Mouse (Mus musculus): ENCODE results near the gene Taldo1. TPM values are rescaled to one million over a fixed set of nuclear protein-coding genes. Genes with fewer than 3 reads are reported as not detected.

Taldo1 gene
- total RNA-seq, 1 experiment from 2014 or later = 1,594 TPM

DNA sequence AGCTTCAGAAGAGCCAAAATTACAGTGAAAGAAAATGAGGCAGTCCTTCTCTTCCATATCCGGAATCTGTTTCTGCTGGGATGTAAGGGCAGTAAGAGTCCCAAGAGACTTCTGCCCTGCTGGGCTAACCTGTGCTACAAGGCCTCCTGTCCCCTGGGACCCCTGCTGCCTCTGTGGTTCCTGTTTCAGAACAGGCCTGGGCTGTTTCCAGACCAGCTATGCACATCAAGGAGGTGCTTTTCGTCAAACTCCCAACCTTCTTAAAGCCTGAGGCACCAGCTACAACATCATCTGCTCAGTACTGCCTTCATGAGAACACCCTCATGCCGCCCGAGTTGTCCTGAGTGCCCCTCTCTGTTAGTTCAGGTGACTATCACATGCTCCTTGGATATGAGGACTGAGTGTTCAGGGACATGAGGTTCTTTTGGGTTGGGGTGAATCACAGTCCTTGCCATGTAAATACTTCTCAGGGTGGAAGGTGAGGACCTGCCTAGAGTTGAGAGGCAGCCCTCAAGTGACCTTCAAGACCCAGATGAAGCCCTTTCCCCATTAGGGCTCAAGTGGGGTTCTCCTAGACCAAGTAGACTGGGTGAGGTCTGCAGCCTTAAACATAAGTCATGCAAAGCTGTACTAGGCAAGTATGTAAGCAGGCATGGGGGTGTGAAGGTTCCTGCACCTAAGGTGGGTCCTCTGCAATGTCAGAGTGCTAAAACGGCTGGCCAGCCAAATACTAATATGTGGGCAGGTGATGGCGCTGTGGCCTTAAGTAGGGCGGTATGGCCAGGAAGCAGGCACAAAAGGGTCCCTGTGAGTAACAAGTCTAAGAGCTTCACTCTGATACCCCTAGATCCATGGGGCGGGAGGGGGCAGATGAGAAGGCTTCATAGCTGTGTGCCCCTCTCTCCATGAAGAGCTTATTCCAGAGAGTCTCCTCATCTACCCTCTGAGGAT, 26.0 kb downstream of the Taldo1 start:
- ATAC-seq (ENCODE audit: extremely low read depth, insufficient number of reproducible peaks, low FRiP score, poor library complexity, severe bottlenecking) = no peak

DNA sequence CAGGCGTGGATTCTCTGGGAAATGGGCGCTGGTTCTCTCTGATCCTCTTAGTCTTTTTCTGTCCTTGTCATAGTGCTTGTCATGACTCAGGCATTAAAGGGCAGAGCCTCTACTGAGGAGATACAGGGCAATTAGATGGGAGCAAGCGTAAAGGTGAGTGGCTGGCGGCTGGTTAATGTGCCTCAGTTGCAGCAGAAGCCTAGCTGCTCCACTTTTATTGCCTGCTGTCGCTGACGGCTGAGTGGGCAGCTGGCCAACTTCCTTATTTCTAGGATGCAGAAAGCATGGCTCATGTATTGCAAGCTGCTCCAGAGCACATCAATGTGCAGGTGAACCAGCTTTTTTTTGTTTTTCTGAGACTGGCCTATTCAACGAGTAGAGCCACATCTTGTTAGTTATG, 27.0 kb downstream of the Taldo1 start:
- no peak for ATAC-seq (ENCODE audit: extremely low read depth, insufficient number of reproducible peaks, low FRiP score, poor library complexity, severe bottlenecking)

GRCm38 (mm10) chr7:141420030-141420702, 28.2 kb downstream of the Taldo1 start:
- ATAC-seq (ENCODE audit: extremely low read depth, insufficient number of reproducible peaks, low FRiP score, poor library complexity, severe bottlenecking) = no peak

- ATAC-seq (ENCODE audit: extremely low read depth, insufficient number of reproducible peaks, low FRiP score, poor library complexity, severe bottlenecking) = no peak
Measured at GRCm38 (mm10) chr7:141423811-141424210, 31.8 kb downstream of the Taldo1 start.

DNA sequence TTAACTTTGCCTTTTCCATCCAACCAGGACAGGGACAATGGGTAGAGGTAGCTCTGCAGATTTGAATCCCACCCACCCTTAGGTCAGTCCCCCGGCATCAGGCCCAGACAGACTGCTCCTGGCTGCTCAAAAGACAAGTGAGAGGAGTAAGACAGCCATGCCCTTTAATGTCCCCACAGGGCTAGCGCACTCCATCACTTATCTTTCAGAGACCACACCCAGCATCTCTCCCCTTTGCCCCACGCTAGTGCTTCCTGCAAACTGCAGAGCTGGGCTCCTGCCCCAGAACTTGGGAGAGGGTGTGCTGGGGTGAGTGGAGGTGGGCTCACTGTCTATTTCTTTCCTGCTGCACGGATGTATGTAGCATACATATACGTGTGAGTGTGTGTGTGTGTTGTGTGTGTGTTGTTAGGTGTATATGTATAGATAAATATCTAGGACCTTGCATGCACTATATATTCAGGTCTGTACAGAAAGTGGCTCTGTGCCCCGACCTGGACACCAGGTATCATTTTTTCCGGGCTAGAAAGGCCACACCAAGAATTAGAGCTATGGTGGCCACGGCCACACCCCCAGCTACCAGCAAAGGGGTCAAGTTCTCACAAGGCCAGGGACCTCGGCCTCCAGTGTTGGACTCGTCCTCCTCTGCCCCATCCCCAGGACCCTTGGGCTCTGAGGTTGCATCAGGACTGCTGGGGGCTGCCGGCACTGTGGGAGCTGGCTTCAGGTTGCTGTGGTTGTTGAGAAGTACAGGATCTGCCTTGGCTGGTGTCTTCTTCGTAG, 35.1 kb downstream of the Taldo1 start:
- no peak for ATAC-seq (ENCODE audit: extremely low read depth, insufficient number of reproducible peaks, low FRiP score, poor library complexity, severe bottlenecking)

DNA sequence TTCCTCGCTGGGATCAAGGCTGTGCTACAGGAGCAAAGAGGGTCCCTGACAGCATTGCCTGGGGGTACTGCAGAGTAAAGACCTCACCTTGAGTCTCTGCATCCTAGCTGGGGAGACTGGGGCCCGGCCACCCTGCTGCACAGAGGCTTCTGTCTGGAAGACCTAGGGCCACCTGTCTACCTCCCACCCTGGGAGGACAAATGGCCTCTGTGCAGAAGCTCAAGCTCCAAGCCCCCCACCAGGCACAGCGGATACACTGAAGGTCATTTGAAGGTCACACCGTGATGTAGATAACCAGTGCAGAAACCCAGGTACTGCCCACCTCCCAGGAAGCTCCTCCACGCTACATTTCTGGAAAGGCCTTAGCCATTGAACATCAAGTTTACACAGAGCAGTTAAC, 36.7 kb downstream of the Taldo1 start:
- no peak for ATAC-seq (ENCODE audit: extremely low read depth, insufficient number of reproducible peaks, low FRiP score, poor library complexity, severe bottlenecking)

GRCm38 (mm10) chr7:141429310-141429709, 37.3 kb downstream of the Taldo1 start, which contains the start of gene Cend1:
TSS of gene Cend1 (minus strand) at chr7:141429491.
- ATAC-seq (ENCODE audit: extremely low read depth, insufficient number of reproducible peaks, low FRiP score, poor library complexity, severe bottlenecking) = no peak

DNA sequence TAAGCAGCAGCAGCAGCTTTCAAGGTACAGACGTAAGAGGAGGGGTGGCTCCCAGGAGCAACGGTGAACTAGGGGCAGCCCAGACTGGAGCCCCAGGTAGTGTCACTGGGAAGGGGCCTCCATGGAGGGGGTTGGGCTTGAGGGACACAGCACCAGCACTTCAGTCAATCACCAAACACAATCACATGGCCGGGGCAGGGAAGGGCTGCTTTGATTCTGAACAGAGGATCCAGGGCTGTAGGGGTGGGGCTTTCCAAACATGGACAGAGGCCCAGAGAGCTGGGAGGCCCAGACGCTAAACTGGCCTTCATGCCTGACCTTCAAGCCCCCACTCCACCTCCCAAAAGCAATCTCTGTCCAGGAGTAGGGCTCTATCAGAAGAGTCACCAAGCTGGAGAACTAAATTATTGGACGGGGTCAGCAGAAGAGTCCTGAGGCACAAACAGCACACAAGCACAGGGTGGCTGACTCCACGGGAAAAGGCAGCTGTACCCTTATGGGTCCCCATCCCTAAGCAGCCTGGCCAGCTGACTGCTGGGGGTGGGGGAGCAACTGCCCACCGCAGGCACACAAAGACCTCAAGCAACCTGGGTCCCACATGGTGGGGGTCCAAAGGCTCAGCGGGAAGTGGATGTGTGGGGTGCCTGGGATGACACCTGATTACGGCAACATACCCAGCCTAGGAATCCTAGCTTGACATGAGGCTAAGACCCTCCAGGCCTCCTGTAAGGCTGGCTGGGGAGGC, 38.0 kb downstream of the Taldo1 start:
- no peak for ATAC-seq (ENCODE audit: extremely low read depth, insufficient number of reproducible peaks, low FRiP score, poor library complexity, severe bottlenecking)

DNA sequence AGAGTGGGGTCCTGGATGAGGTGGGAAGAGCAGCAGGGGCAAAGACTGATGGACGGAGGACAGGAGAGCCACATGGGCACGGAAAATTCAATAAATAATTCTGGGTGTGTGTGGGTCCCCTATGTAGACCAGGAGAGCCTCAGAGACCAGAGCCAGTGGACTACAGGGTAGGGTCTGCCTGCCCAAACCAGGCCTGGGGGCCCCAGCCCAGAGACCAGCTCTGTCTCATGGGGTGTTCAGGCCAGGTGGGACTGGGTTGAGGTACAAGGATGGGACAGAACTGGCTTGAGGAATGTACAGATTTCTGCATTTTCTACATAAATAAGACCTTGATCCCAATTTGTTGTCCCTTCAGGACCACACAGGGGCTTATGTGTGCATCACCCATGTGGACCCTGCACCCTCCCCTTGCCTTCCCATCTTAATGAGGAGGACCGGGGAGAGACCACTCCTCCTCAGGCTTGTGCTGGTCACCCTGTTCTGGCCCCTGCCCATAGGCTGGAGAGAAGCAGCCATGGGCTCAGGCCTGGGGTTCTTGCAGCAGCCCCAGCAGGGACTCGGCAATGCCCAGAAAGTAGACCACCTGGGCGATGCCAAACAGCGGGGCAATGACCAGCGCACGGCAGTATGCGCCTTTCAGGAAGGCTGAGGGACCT, 38.7 kb downstream of the Taldo1 start:
- ATAC-seq (ENCODE audit: extremely low read depth, insufficient number of reproducible peaks, low FRiP score, poor library complexity, severe bottlenecking) = no peak

- no peak for ATAC-seq (ENCODE audit: extremely low read depth, insufficient number of reproducible peaks, low FRiP score, poor library complexity, severe bottlenecking)
Measured at GRCm38 (mm10) chr7:141431434-141432185, 39.6 kb downstream of the Taldo1 start.

DNA sequence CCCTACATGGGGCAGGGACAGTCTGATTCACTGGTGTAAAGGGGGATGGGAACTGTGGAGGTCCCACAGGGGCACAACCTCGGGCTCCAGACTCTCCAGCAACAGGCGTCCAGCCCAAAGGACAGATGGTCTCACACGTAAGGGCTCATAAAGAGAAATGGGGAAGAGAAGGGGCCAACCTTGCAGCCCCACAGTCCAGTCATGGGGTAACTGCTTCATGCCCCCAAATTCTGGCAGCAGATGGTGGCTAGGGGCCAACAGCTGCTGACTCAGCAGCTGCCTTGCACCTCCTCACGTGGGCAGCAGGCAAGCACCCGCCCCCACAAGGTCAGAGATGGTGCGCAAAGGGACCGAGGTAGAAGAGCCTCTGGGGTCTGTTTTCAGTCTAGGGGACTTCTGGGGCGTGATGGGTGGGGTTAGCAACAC, 40.2 kb downstream of the Taldo1 start:
- ATAC-seq (ENCODE audit: extremely low read depth, insufficient number of reproducible peaks, low FRiP score, poor library complexity, severe bottlenecking) = no peak

GRCm38 (mm10) chr7:141432741-141433516, 40.9 kb downstream of the Taldo1 start:
- no peak for ATAC-seq (ENCODE audit: extremely low read depth, insufficient number of reproducible peaks, low FRiP score, poor library complexity, severe bottlenecking)

GRCm38 (mm10) chr7:141433517-141434400, 41.8 kb downstream of the Taldo1 start:
- ATAC-seq (ENCODE audit: extremely low read depth, insufficient number of reproducible peaks, low FRiP score, poor library complexity, severe bottlenecking) = no peak

DNA sequence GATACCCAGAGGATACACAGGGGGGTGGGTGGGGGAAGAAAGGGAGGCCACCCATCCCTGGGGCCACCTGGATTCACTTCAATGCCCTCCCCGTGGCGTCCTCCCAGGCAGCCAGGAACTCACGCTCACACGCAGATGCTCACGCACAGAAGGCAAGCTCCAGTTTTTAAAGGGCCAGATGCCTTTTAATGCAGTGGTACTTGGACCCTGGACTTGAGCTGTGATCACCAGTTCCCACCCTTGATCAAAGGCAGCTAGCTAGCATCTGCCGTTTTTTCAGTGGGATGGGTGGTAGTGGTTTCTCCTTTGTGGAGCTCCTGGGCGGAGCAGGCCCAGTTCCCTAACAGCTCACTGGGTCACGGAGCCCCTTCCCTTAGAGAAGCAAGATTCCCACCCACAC, 42.5 kb downstream of the Taldo1 start:
- ATAC-seq (ENCODE audit: extremely low read depth, insufficient number of reproducible peaks, low FRiP score, poor library complexity, severe bottlenecking) = no peak

- peak; percentile 55 for ATAC-seq (ENCODE audit: extremely low read depth, insufficient number of reproducible peaks, low FRiP score, poor library complexity, severe bottlenecking)
Measured at GRCm38 (mm10) chr7:141435129-141435855, 43.3 kb downstream of the Taldo1 start.

All from neutrophil, adult 5-6 weeks (primary cell).